Mouse (Mus musculus) hindbrain, embryonic 15.5 days (tissue): Measurements from ENCODE around the gene Kcnk12. TPM values are rescaled to one million over a fixed set of nuclear protein-coding genes. Genes with fewer than 3 reads are reported as not detected.
A peak's percentile ranks its signal among the peaks of the same experiment; 100 is the strongest.

ENCODE experiments used
- ATAC-seq: fragments of 200-750 bp; cut with Nextera tagmentation; 2 replicates; pipeline ENCODE4 v1.8.0; 2017; ENCODE audit warnings: low read depth, moderate number of reproducible peaks, moderate TSS enrichment; ENCODE audit not compliant: low FRiP score
- H3K27ac ChIP-seq: fragments of 300-500 bp; sonication (generic); replicated peaks from 2 replicates; pipeline ENCODE4 v1.5.1; 2015; ENCODE audit warnings: mild to moderate bottlenecking, inconsistent platforms
- H3K27me3 ChIP-seq: fragments of 300-500 bp; sonication (generic); 2 replicates; pipeline ENCODE4 v1.6.1; 2015; ENCODE audit warnings: control low read depth, inconsistent platforms
- H3K36me3 ChIP-seq: fragments of 300-500 bp; sonication (generic); 2 replicates; pipeline ENCODE4 v1.6.1; 2015; ENCODE audit warnings: control low read depth, inconsistent platforms
- H3K4me1 ChIP-seq: fragments of 300-500 bp; sonication (generic); replicated peaks from 2 replicates; pipeline ENCODE4 v1.6.1; 2015; ENCODE audit warnings: control low read depth, inconsistent platforms
- H3K4me2 ChIP-seq: fragments of 300-500 bp; sonication (generic); 2 replicates; pipeline ENCODE4 v1.6.1; 2015; ENCODE audit warnings: moderate library complexity, mild to moderate bottlenecking, inconsistent platforms
- H3K4me3 ChIP-seq: fragments of 300-500 bp; sonication (generic); 2 replicates; pipeline ENCODE4 v1.5.1; 2015; ENCODE audit warnings: mild to moderate bottlenecking, inconsistent platforms
- H3K9ac ChIP-seq: fragments of 300-500 bp; sonication (generic); 2 replicates; pipeline ENCODE4 v1.6.1; 2015; ENCODE audit warnings: inconsistent platforms
- H3K9me3 ChIP-seq: fragments of 300-500 bp; sonication (generic); 2 replicates; pipeline ENCODE4 v1.6.1; 2016; ENCODE audit warnings: control low read depth, inconsistent platforms
- WGBS: fragments of 180-500 bp; shearing (Covaris S2); methylation state at CpG from one replicate; pipeline ENCODE4 v1.1.7; 2015; 5-methylcytosine and 5-hydroxymethylcytosine counted together
- polyA plus RNA-seq: library from polyadenylated mRNA; unstranded; fragments of >200 nt; fragmentation: Nextera tagmentation; extraction: Ambion mirVana; gene quantifications from 2 replicates; pipeline ENCODE4 v1.2.1, GENCODE M21; 2015

Kcnk12 gene
- polyA plus RNA-seq, 1 experiment from 2014 or later, result 1.2 TPM

DNA sequence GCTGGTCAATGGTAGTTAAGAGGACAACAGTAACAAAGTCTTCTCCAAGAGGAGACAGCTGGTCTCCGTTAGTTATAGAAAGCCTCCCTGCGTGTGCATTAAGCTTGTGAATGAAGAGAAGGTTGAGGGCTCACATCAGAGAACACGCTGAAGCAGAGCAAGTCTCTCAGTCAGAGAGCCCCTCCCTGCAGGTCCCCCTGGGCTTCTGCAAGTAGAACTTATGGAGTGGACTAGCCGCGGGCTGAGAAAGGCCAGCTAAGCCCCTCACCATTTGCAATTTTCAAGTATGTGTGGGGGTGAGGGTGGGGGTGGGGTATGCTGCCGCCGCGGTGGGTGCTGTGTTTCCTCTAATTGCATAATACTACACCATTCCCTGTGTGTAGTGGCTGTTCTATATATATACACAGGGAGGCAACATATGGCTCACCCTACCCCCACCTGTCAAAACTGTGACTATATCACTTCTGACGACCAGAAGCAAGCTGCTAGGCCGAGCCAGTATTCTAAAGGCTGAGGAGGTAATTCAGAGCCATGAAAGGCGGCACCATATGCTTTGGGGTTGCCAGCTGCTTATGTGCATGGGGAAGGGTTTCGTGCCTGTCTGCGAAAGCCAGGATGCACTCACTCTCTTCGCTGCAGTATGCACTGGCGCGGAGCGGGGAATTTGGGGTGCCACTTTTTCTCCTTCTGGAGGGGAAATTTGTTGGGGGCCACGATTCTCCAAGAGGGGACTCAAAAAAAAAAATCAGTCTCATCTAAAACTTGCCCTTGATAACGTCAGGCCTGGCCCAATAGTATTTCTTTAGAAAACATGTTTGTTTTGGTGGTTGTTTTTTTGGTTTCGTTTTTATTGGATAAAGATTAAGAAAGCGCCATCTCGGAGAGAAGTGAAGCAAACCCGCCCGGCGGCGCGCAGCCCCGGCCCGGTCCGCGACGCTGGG is 52.5 kb downstream of the Kcnk12 start:
- H3K27me3 ChIP-seq, result peaks cover 11% of the 10 kb centered on the region
- peak overlapping the region; percentile 82 for H3K27ac ChIP-seq
- H3K9ac ChIP-seq, result peak overlapping the region; percentile 57
- no peaks in the 10 kb centered on the region for H3K36me3 ChIP-seq
- no peaks in the 10 kb centered on the region for H3K9me3 ChIP-seq
- H3K4me1 ChIP-seq, result peaks cover 23% of the 10 kb centered on the region
- peak overlapping the region; percentile 58 for H3K4me3 ChIP-seq
- 10% methylated on average over 32 of the region's 32 CpGs for WGBS
- peak; percentile 72 for ATAC-seq
- peak overlapping the region; percentile 89 for H3K4me2 ChIP-seq

DNA sequence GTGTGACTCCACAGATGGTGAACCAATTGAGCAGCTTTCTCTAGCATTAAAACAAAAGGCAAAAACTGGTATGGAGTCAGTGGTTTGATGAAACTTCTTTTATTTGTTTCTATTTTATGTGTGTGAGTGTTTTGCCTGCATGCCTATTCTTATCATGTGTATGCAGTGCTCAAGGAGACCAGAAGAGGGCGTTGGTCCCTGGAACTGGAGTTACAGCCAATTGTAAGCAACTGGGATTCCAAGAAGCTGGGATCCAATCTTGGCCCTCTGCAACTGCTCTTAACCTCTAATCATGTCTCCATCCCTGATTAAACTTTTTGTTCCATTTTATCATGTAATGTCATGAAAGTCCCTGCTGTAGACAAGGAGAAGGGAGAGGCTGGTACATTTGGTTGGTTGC is 58.0 kb downstream of the Kcnk12 start:
- no peaks in the 10 kb centered on the region for H3K36me3 ChIP-seq
- 0 out of 2 replicates have a peak, but pooled peaks cover under 1% of the 10 kb centered on the region for H3K27me3 ChIP-seq
- 38% methylated on average over 1 of the region's 1 CpGs for WGBS
- H3K9ac ChIP-seq, result no peak overlapping the region
- no peaks in the 10 kb centered on the region for H3K4me1 ChIP-seq
- ATAC-seq, result no peak
- H3K4me3 ChIP-seq, result no peak overlapping the region
- H3K27ac ChIP-seq, result no peak overlapping the region
- H3K4me2 ChIP-seq, result no peak overlapping the region
- no peaks in the 10 kb centered on the region for H3K9me3 ChIP-seq

DNA sequence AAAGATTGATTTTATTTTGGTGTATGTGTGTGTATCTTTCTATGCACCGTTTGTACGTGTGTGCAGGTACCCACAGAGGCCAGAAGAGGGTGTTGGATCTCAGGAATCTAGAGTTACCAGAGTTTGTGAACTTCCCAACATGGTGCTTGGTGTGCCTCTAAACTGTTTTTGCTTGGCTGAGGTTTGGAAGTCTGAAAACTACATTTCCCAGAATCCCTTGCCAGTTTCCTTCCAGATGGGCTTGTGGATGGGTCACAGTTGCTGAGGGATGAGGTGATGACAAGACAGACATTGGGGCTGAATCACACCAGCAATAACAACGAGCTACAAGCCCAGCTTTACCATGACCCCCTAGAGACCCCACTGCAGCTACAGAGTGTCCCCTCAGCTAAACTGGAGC is 60.6 kb downstream of the Kcnk12 start:
- Histone ChIP-seq H3K27ac (no peak overlapping the region), H3K9ac (no peak overlapping the region), H3K36me3 (no peaks in the 10 kb centered on the region), H3K9me3 (no peaks in the 10 kb centered on the region), H3K27me3 (no peaks in the 10 kb centered on the region), H3K4me3 (no peak overlapping the region), H3K4me1 (no peaks in the 10 kb centered on the region), H3K4me2 (no peak overlapping the region)
- ATAC-seq, result no peak
- WGBS, result 82% methylated on average over 3 of the region's 3 CpGs

DNA sequence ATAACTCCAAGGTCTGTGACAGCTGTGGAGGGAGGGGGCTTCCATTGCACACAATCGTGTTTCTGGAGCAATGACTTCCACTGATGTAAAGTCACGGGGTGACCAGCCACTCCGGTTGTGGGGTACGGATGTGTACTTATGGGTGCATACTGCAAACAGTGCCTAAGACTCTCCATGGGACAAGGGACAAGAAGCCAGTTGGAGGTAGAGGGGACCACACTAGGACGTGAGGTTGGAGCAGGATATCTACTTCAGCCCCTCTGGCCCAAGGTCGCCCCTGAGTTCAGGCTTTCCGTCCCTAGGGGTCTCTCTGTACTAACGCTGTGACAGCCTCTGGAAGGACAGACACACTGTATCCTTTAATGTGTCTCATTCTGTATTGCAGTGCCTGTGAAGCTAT is 63.3 kb downstream of the Kcnk12 start:
- Histone ChIP-seq H3K9me3 (no peaks in the 10 kb centered on the region), H3K36me3 (no peaks in the 10 kb centered on the region), H3K9ac (no peak overlapping the region), H3K4me1 (no peaks in the 10 kb centered on the region), H3K4me2 (no peak overlapping the region), H3K27ac (no peak overlapping the region), H3K4me3 (no peak overlapping the region), H3K27me3 (no peaks in the 10 kb centered on the region)
- no peak for ATAC-seq
- 93% methylated on average over 8 of the region's 8 CpGs for WGBS

DNA sequence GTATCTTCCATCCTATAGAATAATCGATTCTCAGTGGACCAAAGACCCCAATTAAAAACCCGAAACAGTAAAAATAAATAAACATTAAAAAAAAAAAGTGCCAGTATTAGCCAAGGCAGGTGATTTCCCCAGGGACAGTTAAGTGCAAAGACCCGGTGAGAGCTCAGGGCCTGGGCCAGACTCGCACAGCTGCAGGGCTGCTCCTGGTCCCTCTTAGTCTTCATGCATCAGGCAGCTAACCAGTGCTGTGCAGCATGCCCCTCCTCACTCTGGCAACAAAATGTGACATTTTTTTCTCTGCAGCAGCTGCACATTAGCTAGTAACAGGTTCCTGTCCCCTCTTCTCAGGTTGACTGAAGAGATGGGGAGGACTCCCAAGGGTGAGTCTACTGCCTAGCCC is 65.8 kb downstream of the Kcnk12 start:
- H3K9ac ChIP-seq, result no peak overlapping the region
- H3K27me3 ChIP-seq, result no peaks in the 10 kb centered on the region
- H3K36me3 ChIP-seq, result no peaks in the 10 kb centered on the region
- H3K4me3 ChIP-seq, result no peak overlapping the region
- no peaks in the 10 kb centered on the region for H3K9me3 ChIP-seq
- ATAC-seq, result no peak
- H3K4me1 ChIP-seq, result no peaks in the 10 kb centered on the region
- no peak overlapping the region for H3K27ac ChIP-seq
- WGBS, result 83% methylated on average over 4 of the region's 4 CpGs
- H3K4me2 ChIP-seq, result no peak overlapping the region

DNA sequence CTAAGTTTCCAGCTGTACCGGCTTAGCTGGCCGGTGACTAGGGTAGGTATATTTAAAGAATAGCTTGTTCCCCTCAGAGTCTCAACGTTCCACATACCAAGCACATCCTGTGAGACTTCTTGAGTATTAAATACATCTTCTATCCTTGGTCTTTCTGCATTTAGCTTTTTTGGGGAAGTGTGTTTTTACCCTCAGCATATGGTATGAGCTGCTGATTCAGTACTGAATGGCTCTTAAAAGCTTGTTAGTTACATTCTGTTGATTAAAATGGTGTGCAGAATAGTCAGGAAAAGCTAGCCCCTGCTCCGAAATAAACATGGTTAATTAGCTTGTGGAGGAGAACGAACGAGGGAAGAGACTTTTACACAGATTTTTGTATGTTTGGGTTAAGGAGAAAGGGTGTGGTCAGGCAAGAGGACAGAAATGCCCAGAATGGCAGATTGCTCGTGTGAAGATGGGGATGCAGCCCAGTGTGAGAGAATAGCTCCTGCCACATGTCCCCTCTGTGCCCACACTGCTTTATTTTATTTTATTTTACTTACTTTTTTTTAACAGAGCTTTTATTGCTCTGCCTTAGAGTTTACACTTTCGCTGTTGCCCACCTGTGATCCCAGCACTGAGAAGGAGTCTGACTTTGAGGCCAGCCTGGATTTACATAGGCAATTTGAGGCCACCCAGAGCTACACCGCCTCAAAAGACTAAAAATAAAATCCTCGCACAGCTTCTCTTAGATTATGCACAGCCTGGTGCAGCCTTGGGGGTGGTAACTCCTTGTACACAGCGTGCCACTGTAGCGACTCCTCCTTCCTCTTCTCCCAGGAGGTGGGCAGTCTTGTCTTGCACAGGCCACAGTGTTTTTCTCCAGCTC is 71.1 kb downstream of the Kcnk12 start:
- Histone ChIP-seq H3K9me3 (no peaks in the 10 kb centered on the region), H3K27ac (no peak overlapping the region), H3K4me3 (no peak overlapping the region), H3K9ac (no peak overlapping the region), H3K4me1 (no peaks in the 10 kb centered on the region), H3K4me2 (no peak overlapping the region), H3K27me3 (no peaks in the 10 kb centered on the region), H3K36me3 (peaks cover 22% of the 10 kb centered on the region)
- no peak for ATAC-seq
- 92% methylated on average over 12 of the region's 12 CpGs for WGBS

DNA sequence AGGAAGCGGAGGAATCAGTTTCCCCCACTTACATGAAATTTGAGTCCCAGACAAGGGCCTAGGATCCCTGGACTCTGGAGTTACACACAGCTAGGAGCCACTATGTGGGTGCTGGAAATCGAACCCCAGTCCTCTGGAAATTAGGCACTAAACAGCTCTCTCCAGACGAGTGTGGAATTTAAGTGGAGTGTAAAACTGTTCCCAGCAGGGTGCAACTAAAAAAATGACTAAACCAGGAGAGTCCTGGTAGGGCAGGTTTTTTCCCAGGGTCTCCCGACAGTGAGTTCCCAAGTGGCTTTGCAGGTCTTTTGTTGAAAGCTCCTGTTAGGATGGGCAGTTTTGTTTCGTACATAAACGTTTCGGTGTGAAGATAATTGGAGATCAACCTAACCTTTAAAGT is 73.1 kb downstream of the Kcnk12 start:
- H3K9me3 ChIP-seq, result no peaks in the 10 kb centered on the region
- no peak overlapping the region for H3K4me3 ChIP-seq
- ATAC-seq, result no peak
- H3K36me3 ChIP-seq, result peaks cover 24% of the 10 kb centered on the region
- no peaks in the 10 kb centered on the region for H3K4me1 ChIP-seq
- no peak overlapping the region for H3K9ac ChIP-seq
- no peak overlapping the region for H3K27ac ChIP-seq
- no peaks in the 10 kb centered on the region for H3K27me3 ChIP-seq
- H3K4me2 ChIP-seq, result no peak overlapping the region
- WGBS, result 89% methylated on average over 7 of the region's 7 CpGs

DNA sequence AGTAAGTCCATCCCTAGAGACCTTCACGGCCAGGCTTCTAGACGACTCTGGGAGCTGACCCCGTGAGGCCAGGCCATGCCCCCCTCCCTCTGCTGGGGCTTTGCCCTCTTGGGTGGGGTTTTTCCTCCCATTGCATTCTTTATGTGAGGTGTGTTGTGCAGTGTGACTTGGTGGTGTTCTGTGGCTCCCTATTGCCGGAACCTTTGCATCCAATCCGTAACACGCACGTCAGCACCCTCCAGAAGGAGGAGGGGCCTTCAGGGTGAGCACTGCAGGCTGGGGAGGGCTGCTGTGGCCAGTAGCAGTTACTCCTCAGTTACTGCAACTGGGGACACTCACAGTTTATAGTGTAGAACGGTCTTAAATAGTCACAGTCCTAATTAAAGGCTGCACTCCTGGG is 97.7 kb downstream of the Kcnk12 start:
- no peak overlapping the region for H3K4me2 ChIP-seq
- 82% methylated on average over 8 of the region's 8 CpGs for WGBS
- no peaks in the 10 kb centered on the region for H3K9me3 ChIP-seq
- 0 out of 2 replicates have a peak, but pooled peaks cover 4% of the 10 kb centered on the region for H3K4me1 ChIP-seq
- peaks cover 28% of the 10 kb centered on the region for H3K36me3 ChIP-seq
- H3K4me3 ChIP-seq, result no peak overlapping the region
- no peak overlapping the region for H3K27ac ChIP-seq
- H3K9ac ChIP-seq, result no peak overlapping the region
- H3K27me3 ChIP-seq, result no peaks in the 10 kb centered on the region
- no peak for ATAC-seq

DNA sequence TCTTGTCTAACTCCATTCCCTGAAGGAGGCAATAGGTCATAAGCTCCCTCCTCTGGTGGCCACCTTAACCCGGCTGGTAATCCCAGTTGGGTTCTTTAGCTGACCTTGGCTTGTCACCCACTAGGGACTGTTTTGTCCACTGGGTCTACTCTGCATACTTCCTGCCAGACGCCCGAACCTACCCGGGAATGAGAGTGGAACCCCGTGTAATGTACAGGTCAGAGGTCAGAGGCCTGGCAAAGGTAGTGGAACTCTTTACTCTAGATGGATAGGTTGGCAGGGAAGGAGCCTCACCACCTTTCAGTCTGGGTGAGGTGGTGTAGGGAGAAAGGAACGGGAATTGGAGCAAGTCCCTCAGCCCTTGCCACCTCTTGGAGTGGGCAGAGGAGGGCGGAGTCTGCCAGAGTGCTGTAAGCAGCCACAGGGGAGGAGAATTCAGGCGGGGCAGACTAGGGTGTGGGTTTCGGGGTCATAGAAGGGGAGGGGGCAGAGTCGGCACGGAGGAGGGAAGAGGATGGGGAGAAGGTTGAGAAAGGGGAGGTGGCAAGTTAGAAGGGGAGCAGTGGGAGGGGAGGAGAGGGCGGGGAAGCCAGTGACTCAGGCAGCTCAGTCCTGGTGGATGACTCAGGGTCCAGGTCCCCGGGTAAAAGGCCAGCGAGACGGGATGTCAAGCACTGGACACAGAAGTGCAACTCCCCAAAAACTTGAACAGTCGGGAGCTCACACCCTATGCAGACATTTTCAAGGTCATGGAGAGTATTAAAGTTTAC is 98.6 kb downstream of the Kcnk12 start:
- no peaks in the 10 kb centered on the region for H3K4me1 ChIP-seq
- H3K4me2 ChIP-seq, result no peak overlapping the region
- peaks cover 28% of the 10 kb centered on the region for H3K36me3 ChIP-seq
- H3K9me3 ChIP-seq, result no peaks in the 10 kb centered on the region
- no peak overlapping the region for H3K27ac ChIP-seq
- ATAC-seq, result no peak
- H3K9ac ChIP-seq, result no peak overlapping the region
- H3K27me3 ChIP-seq, result no peaks in the 10 kb centered on the region
- H3K4me3 ChIP-seq, result no peak overlapping the region
- 83% methylated on average over 16 of the region's 16 CpGs for WGBS

DNA sequence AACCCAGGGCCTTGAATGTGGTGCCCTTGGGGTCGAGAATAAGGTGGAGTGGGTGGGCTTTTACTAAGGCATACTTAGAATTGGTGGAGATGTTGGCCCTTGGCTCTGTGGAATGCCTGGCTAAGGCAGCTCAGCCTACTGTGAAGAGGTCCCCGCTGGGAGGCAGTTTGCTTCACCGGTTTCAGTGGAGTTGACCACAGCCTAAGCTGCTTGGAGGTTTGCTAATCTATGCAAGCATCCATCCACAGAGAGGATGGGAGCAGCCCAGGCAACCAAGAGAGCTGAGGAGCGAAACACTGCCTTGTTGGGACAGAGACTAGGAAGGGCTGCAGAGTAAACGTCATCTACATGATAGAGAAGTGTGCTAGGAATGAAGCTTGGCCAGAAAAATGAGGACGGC is 101.0 kb downstream of the Kcnk12 start:
- Histone ChIP-seq H3K4me1 (no peaks in the 10 kb centered on the region), H3K27ac (no peak overlapping the region), H3K4me3 (no peak overlapping the region), H3K36me3 (peaks cover 28% of the 10 kb centered on the region), H3K9me3 (no peaks in the 10 kb centered on the region), H3K4me2 (no peak overlapping the region), H3K9ac (no peak overlapping the region), H3K27me3 (no peaks in the 10 kb centered on the region)
- WGBS, result 91% methylated on average over 6 of the region's 6 CpGs
- ATAC-seq, result no peak

DNA sequence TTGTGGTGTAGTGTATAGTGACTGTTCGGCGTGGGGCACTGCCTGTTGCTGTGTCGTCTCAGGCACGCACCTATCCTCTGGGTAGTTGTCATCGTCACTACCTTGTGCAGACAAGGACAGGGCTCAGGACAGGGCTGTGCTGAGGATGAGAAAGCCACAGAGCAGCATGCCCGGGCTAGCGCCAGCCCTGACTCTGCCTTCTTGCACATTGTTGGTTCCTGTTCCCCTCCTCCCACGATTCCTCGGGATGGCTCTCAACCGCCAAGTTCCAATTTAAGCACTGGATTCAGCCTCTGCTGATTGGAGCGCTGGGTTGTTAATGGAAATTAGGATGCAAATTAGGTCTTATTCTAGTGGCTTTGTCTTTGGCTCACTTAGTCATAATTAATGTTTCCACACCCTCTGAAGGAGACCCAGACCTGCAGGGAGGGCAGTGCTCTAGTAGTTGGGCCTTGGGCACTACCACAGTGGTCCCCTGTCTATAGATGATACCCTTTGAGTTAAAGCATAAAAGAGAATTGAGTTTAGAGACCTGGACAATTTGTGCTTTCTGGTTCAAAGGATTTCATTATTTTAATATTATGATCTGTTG is 101.8 kb downstream of the Kcnk12 start:
- no peaks in the 10 kb centered on the region for H3K4me1 ChIP-seq
- H3K4me2 ChIP-seq, result no peak overlapping the region
- H3K9ac ChIP-seq, result no peak overlapping the region
- ATAC-seq, result no peak
- no peak overlapping the region for H3K4me3 ChIP-seq
- H3K9me3 ChIP-seq, result no peaks in the 10 kb centered on the region
- peaks cover 19% of the 10 kb centered on the region for H3K36me3 ChIP-seq
- H3K27ac ChIP-seq, result no peak overlapping the region
- 77% methylated on average over 11 of the region's 11 CpGs for WGBS
- H3K27me3 ChIP-seq, result no peaks in the 10 kb centered on the region
